Mouse (Mus musculus): ENCODE data around the gene Eif1ad.
"Not testable (repeated sequence)": the region's sequence is repeated elsewhere in the genome, so short reads cannot be mapped to it uniquely, and the experiment has no call there.

The Eif1ad gene

DNA sequence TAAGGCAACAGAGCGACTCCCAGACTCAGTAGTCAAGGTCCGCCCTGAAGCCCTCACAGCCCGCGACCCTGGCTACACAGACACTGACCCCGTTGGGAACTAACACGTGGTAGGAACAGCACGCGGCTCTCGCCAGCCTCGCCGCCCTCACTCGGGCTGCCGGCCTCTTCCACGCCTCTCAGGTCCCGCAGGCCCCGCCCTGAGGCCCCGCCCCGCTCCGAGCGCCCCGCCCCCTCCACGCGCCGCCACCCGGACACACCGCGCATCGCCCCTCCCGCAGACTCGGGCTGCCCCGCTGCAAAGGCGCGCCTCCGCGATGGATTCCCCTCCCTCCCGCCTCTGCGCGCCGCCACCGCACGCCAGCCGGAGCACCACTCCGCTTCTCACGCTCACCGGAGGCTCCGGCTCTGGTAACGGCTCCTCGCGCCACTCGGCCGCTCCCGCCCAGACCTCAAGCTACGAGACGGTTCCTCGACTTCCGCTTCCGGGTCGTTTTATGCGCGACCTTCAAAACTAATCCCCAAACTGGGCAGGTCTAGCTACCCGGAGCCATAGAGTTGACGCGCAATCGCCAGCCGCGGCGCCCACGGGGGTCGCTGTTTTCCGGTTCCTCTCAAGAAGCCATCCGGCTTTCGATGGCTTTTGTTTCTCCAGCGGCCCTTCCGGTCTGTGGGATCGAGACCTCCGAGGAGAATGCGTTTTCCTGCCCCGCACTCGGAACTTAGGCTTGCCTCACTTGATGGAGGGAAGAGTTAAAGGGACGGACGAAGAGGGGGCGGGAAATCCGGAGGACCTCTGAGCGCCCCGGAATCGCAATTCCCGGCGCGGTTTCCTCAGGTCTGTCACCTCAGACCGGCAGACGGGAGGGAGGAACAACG lies at the start of gene Eif1ad:
Eif1ad (plus strand) TSS at position 567 of the 878 bp plus-strand sequence.
- DNase-seq = peak; percentile 95

GRCm38 (mm10) chr19:5323801-5324200 lies 42.7 kb upstream of the Eif1ad start:
- no peak for DNase-seq

DNA sequence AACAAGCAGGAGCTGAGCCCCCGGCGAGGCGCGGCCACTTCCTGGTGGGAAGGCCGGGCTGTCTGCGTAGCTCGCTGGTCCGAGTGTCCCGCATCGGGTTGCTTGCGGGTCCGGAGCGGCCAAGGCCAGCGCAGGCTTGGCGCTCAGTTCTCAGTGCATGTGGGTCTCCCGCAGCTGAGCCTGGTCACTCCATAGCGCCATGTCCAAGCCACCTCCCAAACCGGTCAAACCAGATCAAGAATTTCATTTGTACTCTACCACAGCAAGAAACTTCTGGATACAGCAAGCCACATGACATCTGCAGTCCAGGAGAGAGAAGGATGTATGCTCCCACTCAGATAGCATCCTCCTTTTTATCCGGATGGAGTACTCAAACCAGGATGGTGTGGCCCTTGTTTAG lies 38.6 kb upstream of the Eif1ad start:
- no peak for DNase-seq

DNA sequence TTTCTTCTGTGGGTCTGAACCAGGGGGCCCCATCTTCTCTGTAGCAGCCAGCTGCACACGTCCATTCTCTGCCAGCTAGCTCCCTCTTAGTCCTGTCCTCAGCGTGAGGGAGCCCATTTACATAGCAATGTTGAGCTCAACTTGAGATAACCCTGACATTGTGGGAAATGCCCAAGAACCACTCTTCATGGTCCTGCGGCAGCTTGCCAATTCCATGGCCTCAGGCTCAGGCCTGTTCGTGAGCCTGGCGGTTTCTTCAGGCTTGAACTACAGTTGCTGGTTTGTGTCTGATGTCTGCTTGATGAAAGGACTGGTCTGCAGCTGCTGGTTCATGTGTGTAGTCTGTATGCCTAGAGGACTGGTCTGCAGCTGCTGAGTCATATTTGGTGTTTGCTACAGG lies 31.8 kb upstream of the Eif1ad start:
- DNase-seq = no peak

- no peak for DNase-seq
Observed at GRCm38 (mm10) chr19:5335441-5335840, 31.1 kb upstream of the Eif1ad start, which contains the start of gene Catsper1. Catsper1 (plus strand) TSS chr19:5335741.

DNA sequence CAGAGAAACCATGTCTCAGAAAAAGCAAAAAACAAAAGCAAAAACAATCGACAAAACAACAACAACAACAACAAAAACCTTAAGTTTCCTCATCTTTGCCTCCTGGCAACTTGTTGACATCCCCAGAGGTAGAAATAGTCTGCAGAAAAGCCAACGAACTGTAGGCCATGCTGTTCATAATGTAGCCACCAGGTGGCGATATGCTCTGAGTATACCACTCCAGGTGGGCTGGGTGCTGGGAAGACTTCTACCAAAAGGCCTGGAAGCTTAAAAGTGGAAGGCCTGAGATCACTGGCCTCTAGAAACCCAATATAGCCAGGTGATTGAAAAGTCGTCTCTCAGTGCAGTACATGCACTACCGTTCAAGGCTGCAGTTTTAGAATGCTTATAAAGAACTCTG lies 28.6 kb upstream of the Eif1ad start:
- peak; percentile 74 for DNase-seq

DNA sequence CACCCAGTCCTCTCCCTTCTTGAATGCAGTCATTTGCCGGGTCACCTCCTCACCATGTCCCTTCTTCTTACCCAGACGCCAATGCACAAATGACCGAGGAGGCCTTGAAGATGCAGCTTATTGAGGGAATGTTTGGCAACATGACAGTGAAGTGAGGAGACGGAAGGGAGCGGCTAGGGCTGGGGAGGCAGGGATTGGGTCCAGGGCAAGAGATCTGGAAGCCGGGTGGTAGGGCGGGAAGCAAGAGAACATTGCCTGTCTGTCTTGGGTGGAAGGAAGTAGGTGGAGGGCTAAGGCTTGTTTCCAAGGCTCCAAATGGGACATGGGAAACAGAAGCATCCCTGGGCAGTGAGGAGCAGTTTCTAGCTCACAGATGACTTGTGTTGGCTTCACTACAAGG lies 25.2 kb upstream of the Eif1ad start:
- DNase-seq = no peak

- DNase-seq = no peak
Observed at GRCm38 (mm10) chr19:5345297-5346131, 21.0 kb upstream of the Eif1ad start.

DNA sequence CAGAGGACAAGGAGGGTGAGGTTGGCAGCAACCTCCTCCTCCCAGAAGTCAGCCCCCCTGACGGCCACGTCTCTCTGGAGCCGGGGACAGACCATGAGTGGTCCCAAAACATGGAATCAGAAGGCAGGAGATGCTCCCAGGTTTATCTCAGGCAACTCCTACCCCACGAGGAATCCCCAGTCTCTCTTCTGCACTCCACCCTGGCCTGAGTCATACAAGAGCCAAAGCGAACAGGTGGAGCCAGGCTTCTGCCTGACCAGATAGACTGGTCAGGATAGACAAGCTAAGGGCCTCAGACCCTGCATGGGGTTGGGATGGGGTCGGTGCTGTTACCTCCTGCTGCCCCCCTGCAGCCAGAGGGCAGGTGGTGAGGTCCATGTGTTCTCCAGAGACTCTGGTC lies 18.5 kb upstream of the Eif1ad start:
- no peak for DNase-seq

DNA sequence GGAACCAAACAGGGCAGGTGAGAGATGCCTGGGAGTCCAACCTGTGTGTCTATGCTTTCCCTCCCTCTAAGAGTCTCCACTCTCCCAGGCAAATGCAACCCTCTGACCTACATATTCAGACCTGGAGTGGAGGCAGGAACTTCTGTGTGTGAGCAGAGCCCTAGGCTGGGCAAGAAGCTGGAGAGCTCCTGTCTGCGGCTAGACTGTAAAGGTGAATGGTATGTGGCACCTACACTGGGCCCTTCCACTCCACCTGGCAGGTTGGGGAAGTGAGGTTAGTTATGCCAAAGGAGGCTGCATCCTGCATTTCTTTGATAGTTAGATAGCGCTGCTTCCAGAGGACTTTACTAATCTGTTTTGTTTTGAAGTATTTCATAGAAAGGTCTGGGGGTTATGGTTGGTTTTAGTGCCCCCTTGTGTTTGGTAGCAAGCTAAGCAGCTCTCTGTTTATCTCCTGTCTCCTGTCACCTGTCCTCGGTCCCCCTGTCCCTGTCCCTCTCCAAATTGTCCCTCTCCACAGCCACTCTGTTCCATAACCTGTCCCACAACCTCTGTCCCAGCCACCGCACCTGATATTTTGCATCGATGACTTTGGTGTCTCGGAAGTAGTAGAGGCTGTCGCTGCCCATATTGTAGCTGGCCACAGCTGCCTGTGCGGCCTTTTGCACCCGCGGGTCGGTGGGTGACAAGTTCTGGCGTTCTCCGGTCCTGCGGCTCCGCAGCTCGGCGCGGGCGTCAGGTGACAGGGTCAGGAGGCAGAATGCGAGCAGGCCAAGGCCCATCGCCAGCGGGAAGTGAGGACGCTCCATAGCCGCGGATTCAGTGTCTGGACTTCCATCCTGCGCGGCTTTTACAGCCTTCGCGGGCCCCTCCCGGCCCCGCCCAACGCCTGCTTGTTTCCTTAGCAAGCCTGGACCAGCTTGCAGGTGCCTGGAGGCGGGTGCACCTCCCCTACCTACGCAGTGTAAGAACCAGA lies 17.7 kb upstream of the Eif1ad start:
- DNase-seq = peak; percentile 48

DNA sequence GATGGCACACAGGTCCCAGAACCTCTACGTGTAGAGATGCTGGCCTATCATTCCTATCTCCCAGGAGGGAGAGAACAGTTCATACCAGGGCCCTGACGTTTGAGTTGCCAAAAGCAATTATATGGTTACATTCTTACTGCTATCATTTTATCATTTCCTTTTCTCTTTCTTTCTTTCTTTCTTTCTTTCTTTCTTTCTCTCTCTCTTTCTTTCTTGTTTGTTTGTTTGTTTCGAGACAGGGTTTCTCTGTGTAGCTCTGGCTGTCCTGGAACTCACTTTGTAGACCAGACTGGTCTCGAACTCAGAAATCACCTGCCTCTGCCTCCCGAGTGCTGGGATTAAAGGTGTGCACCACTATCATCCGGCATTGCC lies 17.1 kb upstream of the Eif1ad start, which contains the start of gene Cst6:
Cst6 (minus strand) TSS at position 73 of the 372 bp plus-strand sequence.
- DNase-seq = not testable (repeated sequence)

- DNase-seq = no peak
Observed at GRCm38 (mm10) chr19:5353609-5354008, 12.9 kb upstream of the Eif1ad start.

DNA sequence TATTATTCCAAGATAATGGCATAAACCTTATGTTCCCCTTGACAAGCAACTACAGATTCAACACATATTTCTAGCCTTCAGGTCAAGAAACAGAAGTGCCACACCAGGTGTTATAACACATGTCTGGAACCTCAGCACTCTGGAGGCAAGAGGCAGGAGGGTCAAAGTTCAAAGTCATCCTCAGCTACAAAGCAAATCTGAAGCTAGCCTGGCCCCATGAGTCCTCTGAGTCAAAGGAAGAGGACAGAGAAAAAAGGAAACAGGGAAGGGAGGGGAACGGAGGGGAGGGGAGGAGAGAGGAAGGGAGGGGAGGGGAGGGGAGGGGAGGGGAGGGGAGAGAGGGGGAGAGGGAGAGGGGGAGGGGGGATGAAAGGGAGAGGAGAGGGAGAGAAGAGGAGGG lies 10.5 kb upstream of the Eif1ad start:
- no peak for DNase-seq

GRCm38 (mm10) chr19:5362186-5362585 lies 4.4 kb upstream of the Eif1ad start:
- DNase-seq = no peak

DNA sequence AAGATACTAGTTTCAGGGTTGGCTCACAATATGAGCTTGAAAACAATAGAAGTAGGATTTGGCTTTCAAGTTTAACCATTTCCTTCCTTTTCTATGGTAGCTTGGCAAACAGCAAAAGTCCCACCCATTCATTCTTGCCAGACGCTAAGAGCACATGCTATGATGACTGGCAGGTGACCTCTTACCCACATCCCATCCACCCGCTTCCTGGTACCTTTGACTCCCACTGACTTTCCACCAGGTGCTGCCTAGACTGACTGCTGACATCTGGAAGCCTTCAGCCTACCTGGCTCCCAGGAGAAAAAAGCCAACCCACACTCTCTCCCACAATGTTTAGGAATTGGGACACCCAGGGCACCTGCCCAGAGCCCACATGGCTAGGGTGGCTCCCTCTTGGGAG lies 2.4 kb upstream of the Eif1ad start:
- no peak for DNase-seq

DNA sequence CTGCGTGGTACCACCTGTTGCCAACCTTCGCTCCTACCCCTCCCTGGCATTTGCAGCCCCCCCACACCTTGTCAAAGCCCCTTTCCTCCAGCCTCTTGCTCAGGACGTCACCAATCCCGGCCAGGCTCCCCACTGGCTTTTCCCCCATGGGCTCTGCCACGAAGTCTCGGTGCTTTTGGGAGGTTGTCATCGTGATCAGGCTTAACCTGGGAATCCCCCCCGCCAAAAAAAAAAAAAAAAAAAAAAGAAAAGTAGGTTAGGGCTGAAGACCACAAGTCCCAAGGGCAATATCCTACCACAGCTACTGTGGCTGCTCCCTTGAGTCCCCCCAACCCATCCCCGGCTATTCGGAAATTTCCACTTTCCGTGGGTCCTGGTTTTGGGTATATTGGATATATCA lies 790 bp upstream of the Eif1ad start:
- DNase-seq = no peak

DNA sequence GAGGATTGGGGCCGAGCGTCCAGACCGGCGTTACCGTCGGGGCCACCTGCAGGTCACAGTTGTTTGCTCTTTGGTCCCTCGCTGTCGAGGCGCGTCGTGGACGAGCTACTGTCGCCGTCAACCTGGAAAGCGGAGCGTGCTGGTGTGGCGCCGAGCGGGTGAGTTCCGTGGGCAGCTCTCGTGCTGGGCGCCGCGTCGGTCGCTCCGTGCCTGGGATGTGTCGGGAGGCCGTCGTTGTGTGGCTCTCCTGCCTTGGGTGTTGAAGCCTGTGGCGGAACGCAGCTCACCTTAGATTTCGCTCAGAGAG lies 465 bp downstream of the Eif1ad start, which contains the start of gene Banf1:
Banf1 (minus strand) TSS at position 116 of the 307 bp plus-strand sequence.
- DNase-seq = no peak

GRCm38 (mm10) chr19:5367455-5367854 lies 914 bp downstream of the Eif1ad start:
- no peak for DNase-seq

DNA sequence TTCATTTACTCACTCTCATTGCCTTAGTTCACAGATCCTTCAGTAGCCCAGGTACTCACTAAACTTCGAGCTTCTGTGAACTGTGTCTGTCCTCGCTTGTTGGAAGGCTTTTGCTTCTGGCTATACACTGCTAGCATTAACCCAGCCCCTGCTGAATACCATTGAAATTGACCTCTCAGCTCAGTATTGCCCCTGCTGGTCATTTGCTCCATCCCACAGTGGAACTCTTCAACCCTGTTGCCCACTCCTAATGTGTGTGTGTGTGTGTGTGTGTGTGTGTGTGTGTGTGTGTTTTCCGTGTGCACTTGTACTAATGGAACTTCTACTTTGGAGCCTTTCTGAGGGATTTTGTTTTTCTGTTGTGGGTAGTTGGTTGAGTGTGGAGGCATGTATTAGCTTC lies 4.4 kb downstream of the Eif1ad start:
- no peak for DNase-seq

- no peak for DNase-seq
Observed at GRCm38 (mm10) chr19:5372724-5373123, 6.2 kb downstream of the Eif1ad start.

GRCm38 (mm10) chr19:5374177-5374576 lies 7.6 kb downstream of the Eif1ad start:
- DNase-seq = no peak

GRCm38 (mm10) chr19:5374748-5375147 lies 8.2 kb downstream of the Eif1ad start:
- DNase-seq = no peak

- no peak for DNase-seq
Observed at GRCm38 (mm10) chr19:5377446-5377845, 10.9 kb downstream of the Eif1ad start.

Measured in cerebellum, adult 11 months (tissue).